Mouse (Mus musculus) neural tube, embryonic 13.5 days (tissue): ENCODE results near the gene Abcg5. TPM values are rescaled to one million over a fixed set of nuclear protein-coding genes. Genes with fewer than 3 reads are reported as not detected.
A peak's percentile ranks its signal among the peaks of the same experiment; 100 is the strongest.

Experiments
- ATAC-seq: fragments of 200-750 bp; cut with Nextera tagmentation; 2 replicates; pipeline ENCODE4 v1.8.0; 2017; ENCODE audit warnings: low read depth, mild to moderate bottlenecking, moderate TSS enrichment, moderate library complexity
- H3K27ac ChIP-seq: fragments of 300-500 bp; sonication (generic); replicated peaks from 2 replicates; pipeline ENCODE4 v1.5.1; 2015; ENCODE audit warnings: moderate library complexity, mild to moderate bottlenecking, inconsistent platforms
- H3K27me3 ChIP-seq: fragments of 300-500 bp; sonication (generic); 2 replicates; pipeline ENCODE4 v1.6.1; 2015; ENCODE audit warnings: mild to moderate bottlenecking, inconsistent platforms
- H3K36me3 ChIP-seq: fragments of 300-500 bp; sonication (generic); 2 replicates; pipeline ENCODE4 v1.6.1; 2015; ENCODE audit warnings: mild to moderate bottlenecking, inconsistent platforms
- H3K4me1 ChIP-seq: fragments of 300-500 bp; sonication (generic); replicated peaks from 2 replicates; pipeline ENCODE4 v1.6.1; 2015; ENCODE audit warnings: inconsistent platforms
- H3K4me2 ChIP-seq: fragments of 300-500 bp; sonication (generic); 2 replicates; pipeline ENCODE4 v1.6.1; 2015; ENCODE audit warnings: inconsistent platforms, mild to moderate bottlenecking, moderate library complexity
- H3K4me3 ChIP-seq: fragments of 300-500 bp; sonication (generic); 2 replicates; pipeline ENCODE4 v1.5.1; 2015; ENCODE audit warnings: mild to moderate bottlenecking, inconsistent platforms
- H3K9ac ChIP-seq: fragments of 300-500 bp; sonication (generic); 2 replicates; pipeline ENCODE4 v1.6.1; 2015; ENCODE audit warnings: moderate library complexity, mild to moderate bottlenecking, inconsistent platforms
- H3K9me3 ChIP-seq: fragments of 300-500 bp; sonication (generic); 2 replicates; pipeline ENCODE4 v1.6.1; 2016; ENCODE audit warnings: inconsistent platforms
- WGBS: fragments of 180-500 bp; shearing (Covaris S2); methylation state at CpG from one replicate; pipeline ENCODE4 v1.1.7; 2015; 5-methylcytosine and 5-hydroxymethylcytosine counted together
- polyA plus RNA-seq: library from polyadenylated mRNA; unstranded; fragments of >200 nt; fragmentation: Nextera tagmentation; extraction: Ambion mirVana; gene quantifications from 2 replicates; pipeline ENCODE4 v1.2.1, GENCODE M21; 2015

Gene Abcg5
- polyA plus RNA-seq, 1 experiment from 2014 or later = 0.68 TPM

- H3K9ac ChIP-seq = no peak overlapping the region
- peak; percentile 49 for ATAC-seq
- peak overlapping the region; percentile 31 for H3K4me2 ChIP-seq
- 23% methylated on average over 17 of the region's 17 CpGs for WGBS
- peak overlapping the region; percentile 39 for H3K27ac ChIP-seq
- peaks cover 43% of the 10 kb centered on the region for H3K27me3 ChIP-seq
- H3K4me3 ChIP-seq = no peak overlapping the region
- peaks cover 27% of the 10 kb centered on the region for H3K36me3 ChIP-seq
- no peaks in the 10 kb centered on the region for H3K9me3 ChIP-seq
- H3K4me1 ChIP-seq = peaks cover 25% of the 10 kb centered on the region
Measured at GRCm38 (mm10) chr17:84709403-84709851, 26.6 kb upstream of the Abcg5 start.

- Histone ChIP-seq H3K27ac (0 out of 2 replicates have a peak overlapping the region, but pooled peaks have one; percentile 39), H3K9ac (no peak overlapping the region), H3K27me3 (peaks cover 41% of the 10 kb centered on the region), H3K4me2 (peak overlapping the region; percentile 31), H3K4me3 (no peak overlapping the region), H3K9me3 (no peaks in the 10 kb centered on the region), H3K4me1 (peaks cover 22% of the 10 kb centered on the region), H3K36me3 (peaks cover 27% of the 10 kb centered on the region)
- ATAC-seq = no peak
- WGBS = 71% methylated on average over 7 of the region's 7 CpGs
Measured at GRCm38 (mm10) chr17:84708818-84709217, 26.0 kb upstream of the Abcg5 start.

GRCm38 (mm10) chr17:84707407-84707806 lies 24.6 kb upstream of the Abcg5 start:
- Histone ChIP-seq H3K4me2 (no peak overlapping the region), H3K27ac (no peak overlapping the region), H3K4me1 (peaks cover 30% of the 10 kb centered on the region), H3K4me3 (no peak overlapping the region), H3K27me3 (peaks cover 31% of the 10 kb centered on the region), H3K9me3 (no peaks in the 10 kb centered on the region), H3K9ac (no peak overlapping the region), H3K36me3 (peaks cover 27% of the 10 kb centered on the region)
- ATAC-seq = no peak
- WGBS = 72% methylated on average over 4 of the region's 4 CpGs

- no peaks in the 10 kb centered on the region for H3K9me3 ChIP-seq
- no peak overlapping the region for H3K4me3 ChIP-seq
- peaks cover 9% of the 10 kb centered on the region; the same call in 1 of the 2 replicates for H3K27me3 ChIP-seq
- WGBS = 22% methylated on average over 5 of the region's 5 CpGs
- H3K4me1 ChIP-seq = peaks cover 26% of the 10 kb centered on the region
- ATAC-seq = no peak
- H3K9ac ChIP-seq = no peak overlapping the region
- no peak overlapping the region for H3K27ac ChIP-seq
- H3K4me2 ChIP-seq = no peak overlapping the region
- no peaks in the 10 kb centered on the region for H3K36me3 ChIP-seq
Measured at GRCm38 (mm10) chr17:84698727-84699126, 15.9 kb upstream of the Abcg5 start.

- no peak for ATAC-seq
- H3K27me3 ChIP-seq = peaks cover 9% of the 10 kb centered on the region; the same call in 1 of the 2 replicates
- no peak overlapping the region for H3K27ac ChIP-seq
- no peaks in the 10 kb centered on the region for H3K9me3 ChIP-seq
- no peak overlapping the region for H3K9ac ChIP-seq
- H3K4me2 ChIP-seq = no peak overlapping the region
- no peak overlapping the region for H3K4me3 ChIP-seq
- 52% methylated on average over 6 of the region's 6 CpGs for WGBS
- no peaks in the 10 kb centered on the region for H3K36me3 ChIP-seq
- H3K4me1 ChIP-seq = peaks cover 9% of the 10 kb centered on the region; the same call in 1 of the 2 replicates
Measured at GRCm38 (mm10) chr17:84696537-84696936, 13.7 kb upstream of the Abcg5 start.

- ATAC-seq = no peak
- no peaks in the 10 kb centered on the region for H3K36me3 ChIP-seq
- H3K9me3 ChIP-seq = no peaks in the 10 kb centered on the region
- no peak overlapping the region for H3K9ac ChIP-seq
- no peak overlapping the region for H3K4me3 ChIP-seq
- WGBS = 88% methylated on average over 2 of the region's 2 CpGs
- no peak overlapping the region for H3K27ac ChIP-seq
- peaks cover 4% of the 10 kb centered on the region; the same call in 1 of the 2 replicates for H3K4me1 ChIP-seq
- no peak overlapping the region for H3K4me2 ChIP-seq
- peaks cover 9% of the 10 kb centered on the region; the same call in 1 of the 2 replicates for H3K27me3 ChIP-seq
Measured at GRCm38 (mm10) chr17:84693741-84694140, 10.9 kb upstream of the Abcg5 start.

- ATAC-seq = no peak
- WGBS = 89% methylated on average over 5 of the region's 5 CpGs
Measured at GRCm38 (mm10) chr17:84690111-84690510, 7.3 kb upstream of the Abcg5 start.

GRCm38 (mm10) chr17:84689316-84689715 lies 6.5 kb upstream of the Abcg5 start:
- Histone ChIP-seq H3K4me2 (no peak overlapping the region), H3K9me3 (no peaks in the 10 kb centered on the region), H3K36me3 (no peaks in the 10 kb centered on the region), H3K27me3 (no peaks in the 10 kb centered on the region), H3K4me1 (no peaks in the 10 kb centered on the region), H3K27ac (no peak overlapping the region), H3K9ac (no peak overlapping the region), H3K4me3 (no peak overlapping the region)
- 85% methylated on average over 5 of the region's 5 CpGs for WGBS
- no peak for ATAC-seq

More at GRCm38 (mm10) chr17:84690111-84690510, 7.3 kb upstream of the Abcg5 start:
- Histone ChIP-seq H3K9ac (no peak overlapping the region), H3K4me3 (no peak overlapping the region), H3K9me3 (no peaks in the 10 kb centered on the region), H3K36me3 (no peaks in the 10 kb centered on the region), H3K27ac (no peak overlapping the region), H3K4me1 (no peaks in the 10 kb centered on the region), H3K4me2 (no peak overlapping the region), H3K27me3 (no peaks in the 10 kb centered on the region)

- ATAC-seq = no peak
- no peaks in the 10 kb centered on the region for H3K36me3 ChIP-seq
- H3K4me3 ChIP-seq = no peak overlapping the region
- no peaks in the 10 kb centered on the region for H3K27me3 ChIP-seq
- H3K4me2 ChIP-seq = no peak overlapping the region
- H3K9me3 ChIP-seq = no peaks in the 10 kb centered on the region
- no peak overlapping the region for H3K27ac ChIP-seq
- no peaks in the 10 kb centered on the region for H3K4me1 ChIP-seq
- WGBS = 93% methylated on average over 11 of the region's 11 CpGs
- no peak overlapping the region for H3K9ac ChIP-seq
Measured at GRCm38 (mm10) chr17:84688834-84689233, 6.0 kb upstream of the Abcg5 start.

GRCm38 (mm10) chr17:84687994-84688393 lies 5.2 kb upstream of the Abcg5 start:
- no peaks in the 10 kb centered on the region for H3K27me3 ChIP-seq
- H3K9ac ChIP-seq = no peak overlapping the region
- no peaks in the 10 kb centered on the region for H3K4me1 ChIP-seq
- no peak for ATAC-seq
- H3K27ac ChIP-seq = no peak overlapping the region
- H3K9me3 ChIP-seq = no peaks in the 10 kb centered on the region
- WGBS = 82% methylated on average over 5 of the region's 5 CpGs
- H3K4me3 ChIP-seq = no peak overlapping the region
- H3K4me2 ChIP-seq = no peak overlapping the region
- no peaks in the 10 kb centered on the region for H3K36me3 ChIP-seq

- Histone ChIP-seq H3K36me3 (no peaks in the 10 kb centered on the region), H3K4me2 (no peak overlapping the region), H3K27ac (no peak overlapping the region), H3K4me1 (no peaks in the 10 kb centered on the region), H3K4me3 (no peak overlapping the region), H3K9me3 (no peaks in the 10 kb centered on the region), H3K27me3 (no peaks in the 10 kb centered on the region), H3K9ac (no peak overlapping the region)
- ATAC-seq = no peak
- WGBS = 79% methylated on average over 4 of the region's 4 CpGs
Measured at GRCm38 (mm10) chr17:84685286-84685685, 2.5 kb upstream of the Abcg5 start.

GRCm38 (mm10) chr17:84684284-84684683 lies 1.5 kb upstream of the Abcg5 start:
- Histone ChIP-seq H3K9ac (no peak overlapping the region), H3K4me2 (no peak overlapping the region), H3K9me3 (no peaks in the 10 kb centered on the region), H3K4me3 (no peak overlapping the region), H3K36me3 (no peaks in the 10 kb centered on the region), H3K27ac (no peak overlapping the region), H3K4me1 (no peaks in the 10 kb centered on the region), H3K27me3 (no peaks in the 10 kb centered on the region)
- WGBS = 44% methylated on average over 6 of the region's 6 CpGs
- no peak for ATAC-seq

- Histone ChIP-seq H3K27ac (no peak overlapping the region), H3K9ac (no peak overlapping the region), H3K27me3 (peaks cover 3% of the 10 kb centered on the region; the same call in 1 of the 2 replicates), H3K4me2 (no peak overlapping the region), H3K9me3 (no peaks in the 10 kb centered on the region), H3K36me3 (no peaks in the 10 kb centered on the region), H3K4me3 (no peak overlapping the region), H3K4me1 (no peaks in the 10 kb centered on the region)
- ATAC-seq = no peak
- 84% methylated on average over 3 of the region's 3 CpGs for WGBS
Measured at GRCm38 (mm10) chr17:84681670-84682069, 1.1 kb downstream of the Abcg5 start.
